ENCODE assay signal across 35 mouse cellular contexts in genomic region chr5:104371284-104371683, GRCm38 (mm10). TPM values are rescaled to one million over a fixed set of nuclear protein-coding genes. Genes with fewer than 3 reads are reported as not detected.
"Had no signal": no experiment of that assay in that cellular context is flagged by ENCODE, and none has a peak within 500 bp of the region (broad histone marks: within the 10 kb centered on the region; RNA-seq: fewer than 3 reads in every experiment).

No protein-coding gene starts in this region.

- H3K4me3 ChIP-seq: embryonic facial prominence, embryonic 12.5 days; embryonic facial prominence, embryonic 13.5 days; erythroblast, embryonic 14.5 days; forebrain, embryonic 10.5 days; forebrain, embryonic 12.5 days; forebrain, embryonic 13.5 days; forebrain, embryonic 15.5 days; gastrocnemius, adult 2 months; heart, adult 2 months had no signal

- ATAC-seq: forebrain, embryonic 13.5 days; forebrain, embryonic 14.5 days; forebrain, embryonic 15.5 days; forebrain, postnatal 0 days had no signal

- H3K9ac ChIP-seq: embryonic facial prominence, embryonic 12.5 days; embryonic facial prominence, embryonic 13.5 days; forebrain, embryonic 12.5 days; forebrain, embryonic 13.5 days; forebrain, embryonic 15.5 days; forebrain, postnatal 0 days had no signal

- H3K9me3 ChIP-seq: embryonic facial prominence, embryonic 12.5 days; embryonic facial prominence, embryonic 13.5 days; forebrain, embryonic 10.5 days; forebrain, embryonic 12.5 days; forebrain, embryonic 13.5 days; forebrain, embryonic 15.5 days had no signal

- H3K27me3 ChIP-seq: embryonic facial prominence, embryonic 12.5 days; embryonic facial prominence, embryonic 13.5 days; forebrain, embryonic 12.5 days; forebrain, embryonic 13.5 days; forebrain, embryonic 15.5 days had no signal

- H3K36me3 ChIP-seq: embryonic facial prominence, embryonic 12.5 days; embryonic facial prominence, embryonic 13.5 days; forebrain, embryonic 10.5 days; forebrain, embryonic 12.5 days; forebrain, embryonic 15.5 days had no signal

- DNase-seq: cerebellum, adult 2 months; cerebellum, adult 8-10 months; cerebellum, adult 9-10 months; cerebellum, adult 9-11 months; cerebellum, postnatal 36 days; embryo, embryonic 11 days; gastrocnemius, adult 2 months; gastrocnemius, postnatal 10 days; gastrocnemius, postnatal 14 days; gastrocnemius, postnatal 25 days; gastrocnemius, postnatal 36 days; heart, adult 11 months; heart, adult 18-20 months; heart, adult 2 months had no signal

- H3K4me2 ChIP-seq: embryonic facial prominence, embryonic 12.5 days; embryonic facial prominence, embryonic 13.5 days; forebrain, embryonic 12.5 days; forebrain, embryonic 13.5 days; forebrain, embryonic 15.5 days had no signal

- H3K27ac ChIP-seq: embryonic facial prominence, embryonic 12.5 days; forebrain, embryonic 10.5 days; forebrain, embryonic 12.5 days; forebrain, embryonic 13.5 days; forebrain, embryonic 15.5 days; gastrocnemius, adult 2 months; heart, adult 2 months had no signal

RNA-seq across cellular contexts. Expression of gene Mepe, which starts 46.2 kb away (rescaled TPM):
- total RNA-seq: common myeloid progenitor, adult 5-6 weeks; gastrocnemius, adult 18-20 months; gastrocnemius, adult 2 months; gastrocnemius, adult 8-10 months; gastrocnemius, postnatal 14 days; gastrocnemius, postnatal 25 days; gastrocnemius, postnatal 36 days; gastrocnemius, postnatal 4 days; granulocyte monocyte progenitor cell, adult 5-6 weeks; heart, adult 18-20 months; heart, adult 2 months; heart, adult 8-10 months had no signal
- polyA plus RNA-seq: cerebellum, adult 2 months; cortical plate, adult 2 months; embryonic facial prominence, embryonic 11.5 days; embryonic facial prominence, embryonic 12.5 days; embryonic facial prominence, embryonic 13.5 days; erythroblast, embryonic 14.5 days; forebrain, embryonic 10.5 days; forebrain, embryonic 11.5 days; forebrain, embryonic 12.5 days; forebrain, embryonic 13.5 days; forebrain, embryonic 14.5 days; forebrain, embryonic 15.5 days; forebrain, embryonic 16.5 days; forebrain, postnatal 0 days; frontal cortex, adult 2 months; gonadal fat pad, adult 2 months; heart, adult 2 months had no signal
